Mouse (Mus musculus) heart, adult 2 months (tissue): ENCODE measurements around the gene Atf3. TPM values are rescaled to one million over a fixed set of nuclear protein-coding genes. Genes with fewer than 3 reads are reported as not detected.

ENCODE experiments used
- DNase-seq, 2 experiments: peaks; one replicate each; pipeline ENCODE4 v3.0.0; 2021
- H3K27ac ChIP-seq: fragments of 200-600 bp; 2 replicates; pipeline ENCODE4 v1.8.1; 2022
- H3K27me3 ChIP-seq: fragments of 200-500 bp; 2 replicates; pipeline ENCODE4 v1.6.1; 2012; ENCODE audit warnings: mild to moderate bottlenecking, low read length, inconsistent platforms, mixed read lengths; ENCODE audit not compliant: control insufficient read depth, insufficient read depth
- H3K36me3 ChIP-seq: fragments of 200-500 bp; 2 replicates; pipeline ENCODE4 v1.6.1; 2012; ENCODE audit warnings: low read length, inconsistent platforms; ENCODE audit not compliant: control insufficient read depth, insufficient read depth
- H3K4me1 ChIP-seq: fragments of 200-500 bp; 2 replicates; pipeline ENCODE4 v1.6.1; 2011; ENCODE audit warnings: low read length; ENCODE audit not compliant: control insufficient read depth, insufficient read depth
- H3K4me3 ChIP-seq: fragments of 200-600 bp; 2 replicates; pipeline ENCODE4 v1.8.1; 2022
- H3K79me2 ChIP-seq: fragments of 200-500 bp; replicated peaks from 2 replicates; pipeline ENCODE4 v1.6.1; 2012; ENCODE audit warnings: mild to moderate bottlenecking, inconsistent platforms, low read length, moderate library complexity, mixed read lengths; ENCODE audit not compliant: control insufficient read depth, insufficient read depth
- H3K9ac ChIP-seq: fragments of 200-500 bp; 2 replicates; pipeline ENCODE4 v1.6.1; 2012; ENCODE audit warnings: low read depth, mild to moderate bottlenecking, control low read depth, inconsistent platforms, low read length, mixed read lengths
- CTCF ChIP-seq: fragments of 200-600 bp; IDR thresholded peaks from 2 replicates; pipeline ENCODE4 v1.8.1; 2022; ENCODE audit warnings: antibody characterized with exemption, mild to moderate bottlenecking, moderate library complexity
- EP300 ChIP-seq: fragments of 200-500 bp; IDR thresholded peaks from 2 replicates; pipeline ENCODE4 v1.6.1; 2011; ENCODE audit warnings: low read depth, low read length, control low read depth; ENCODE audit not compliant: insufficient read depth
- POLR2A ChIP-seq: fragments of 200-500 bp; IDR thresholded peaks from 2 replicates; pipeline ENCODE4 v1.6.1; 2011; ENCODE audit warnings: mild to moderate bottlenecking, low read depth, low read length, control low read depth; ENCODE audit not compliant: insufficient read depth
- WGBS: fragments of 180-500 bp; shearing (Covaris S2); methylation state at CpG from one replicate; pipeline ENCODE4 v1.1.7; 2018; 5-methylcytosine and 5-hydroxymethylcytosine counted together
- intact Hi-C: fragments of 180-260 bp; cut with DNase I; formaldehyde crosslinking; loops from one replicate; pipeline ENCODE4 v1.15.1; 2025
- polyA plus RNA-seq: library from polyadenylated mRNA; depleted of rRNA; stranded (reverse); fragments of >200 nt; gene quantifications from 2 replicates; pipeline ENCODE4 v1.2.3, GENCODE M21; 2012
- total RNA-seq, 2 experiments: library from RNA; stranded (reverse); gene quantifications; 2 replicates each; pipeline ENCODE4 v1.2.3; 2021

Gene Atf3
- total and polyA plus RNA-seq, 3 experiments: 3.6 to 11.5 (median 11.0) TPM

GRCm38 (mm10) chr1:191181469-191182259 is 36.2 kb downstream of the Atf3 start:
- TF ChIP-seq POLR2A (no peak), CTCF (no peak), EP300 (no peak)
- Histone ChIP-seq H3K27me3 (no peaks in the 10 kb centered on the region), H3K36me3 (no peaks in the 10 kb centered on the region), H3K27ac (no peak overlapping the region), H3K4me3 (peak overlapping the region; percentile 81), H3K9ac (no peak overlapping the region), H3K79me2 (no peaks in the 10 kb centered on the region), H3K4me1 (peaks cover 8% of the 10 kb centered on the region)
- intact Hi-C loops: loop anchor here (2.0 to 5.0 kb wide), 5 partner anchors 96 to 381 kb away; partner anchors contain the start of genes Angel2 and Flvcr1
- peak in 1 of 2 experiments; percentile 22 for DNase-seq
- WGBS: 44% methylated on average over 12 of the region's 12 CpGs

DNA sequence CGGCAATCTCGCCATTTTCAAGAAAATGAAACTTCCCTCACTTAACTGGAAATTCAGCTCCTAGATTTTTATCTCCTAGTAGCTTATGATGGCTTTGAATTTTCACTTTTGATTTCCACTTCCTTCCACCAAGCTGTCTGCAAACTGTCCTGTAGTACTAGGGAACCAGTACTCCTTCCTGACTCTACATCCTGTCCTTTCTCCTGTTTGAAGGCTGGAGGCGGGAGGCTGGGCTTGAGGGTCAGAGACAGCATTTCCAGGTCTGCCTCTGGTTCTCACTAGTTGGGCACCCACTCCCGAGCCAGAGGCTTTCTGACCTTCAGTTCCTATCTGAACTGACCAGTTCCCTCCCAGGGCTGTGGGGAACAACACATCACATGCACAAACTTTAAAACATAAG is 37.4 kb downstream of the Atf3 start:
- no peaks in the 10 kb centered on the region for H3K79me2 ChIP-seq
- DNase-seq: peak; percentile 17 to 23
- H3K36me3 ChIP-seq: no peaks in the 10 kb centered on the region
- H3K9ac ChIP-seq: no peak overlapping the region
- no peaks in the 10 kb centered on the region for H3K27me3 ChIP-seq
- 46% methylated on average over 4 of the region's 4 CpGs for WGBS
- peak overlapping the region; percentile 5; the same call in 1 of the 2 replicates for H3K4me3 ChIP-seq
- H3K4me1 ChIP-seq: peaks cover 8% of the 10 kb centered on the region
- peak overlapping the region; percentile 15; the same call in 1 of the 2 replicates for H3K27ac ChIP-seq
- TF ChIP-seq EP300 (no peak), POLR2A (no peak), CTCF (no peak)
- intact Hi-C loops: loop anchor here (5.0 kb wide), 4 partner anchors 97 to 382 kb away; partner anchors contain the start of genes Angel2 and Flvcr1

DNA sequence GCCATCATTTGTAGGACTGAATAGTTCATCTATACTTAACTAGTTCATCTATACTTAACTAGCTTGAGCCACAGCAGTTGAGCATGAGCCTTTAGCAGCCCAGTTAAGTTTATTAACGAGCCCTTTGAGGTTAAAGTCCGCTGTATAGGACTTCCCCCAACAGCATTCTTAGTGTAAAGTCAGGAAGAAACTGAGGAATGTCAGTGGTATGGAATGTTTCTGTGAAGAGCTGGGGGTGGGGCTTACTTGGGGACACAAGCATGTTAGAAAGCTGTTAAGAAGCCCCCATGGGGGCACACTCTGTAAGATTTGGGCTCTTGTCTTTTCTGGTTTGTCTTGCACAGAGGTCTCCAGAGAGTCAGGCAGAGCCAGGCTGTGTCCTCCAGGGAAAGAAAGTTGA is 38.0 kb downstream of the Atf3 start:
- H3K79me2 ChIP-seq: no peaks in the 10 kb centered on the region
- no peaks in the 10 kb centered on the region for H3K27me3 ChIP-seq
- DNase-seq: no peak
- peak overlapping the region; percentile 5; the same call in 1 of the 2 replicates for H3K4me3 ChIP-seq
- WGBS: 70% methylated on average over 2 of the region's 2 CpGs
- intact Hi-C loops: loop anchor here (5.0 kb wide), 4 partner anchors 97 to 382 kb away; partner anchors contain the start of genes Angel2 and Flvcr1
- H3K4me1 ChIP-seq: peaks cover 8% of the 10 kb centered on the region
- H3K27ac ChIP-seq: peak overlapping the region; percentile 15; the same call in 1 of the 2 replicates
- no peaks in the 10 kb centered on the region for H3K36me3 ChIP-seq
- H3K9ac ChIP-seq: no peak overlapping the region
- TF ChIP-seq EP300 (no peak), CTCF (no peak), POLR2A (no peak)

GRCm38 (mm10) chr1:191178511-191179188 is 39.2 kb downstream of the Atf3 start:
- TF ChIP-seq EP300 (no peak), CTCF (no peak), POLR2A (no peak)
- H3K79me2 ChIP-seq: no peaks in the 10 kb centered on the region
- no peaks in the 10 kb centered on the region for H3K36me3 ChIP-seq
- no peaks in the 10 kb centered on the region for H3K27me3 ChIP-seq
- intact Hi-C loops: no loop called here
- no peak overlapping the region for H3K27ac ChIP-seq
- H3K4me3 ChIP-seq: no peak overlapping the region
- H3K9ac ChIP-seq: no peak overlapping the region
- DNase-seq: peak in 1 of 2 experiments; percentile 25
- 59% methylated on average over 15 of the region's 15 CpGs for WGBS
- peaks cover 4% of the 10 kb centered on the region for H3K4me1 ChIP-seq

- H3K27me3 ChIP-seq: no peaks in the 10 kb centered on the region
- TF ChIP-seq CTCF (no peak), POLR2A (no peak), EP300 (no peak)
- no peak overlapping the region for H3K4me3 ChIP-seq
- H3K4me1 ChIP-seq: peaks cover 4% of the 10 kb centered on the region
- H3K27ac ChIP-seq: no peak overlapping the region
- DNase-seq: no peak
- no peaks in the 10 kb centered on the region for H3K79me2 ChIP-seq
- H3K36me3 ChIP-seq: no peaks in the 10 kb centered on the region
- intact Hi-C loops: no loop called here
- 88% methylated on average over 7 of the region's 7 CpGs for WGBS
- no peak overlapping the region for H3K9ac ChIP-seq
Measured at GRCm38 (mm10) chr1:191176887-191177286, 41.0 kb downstream of the Atf3 start.
